Mouse (Mus musculus) ES-Bruce4 (cell line): Measurements from ENCODE around the gene Ms4a6b. TPM values are rescaled to one million over a fixed set of nuclear protein-coding genes. Genes with fewer than 3 reads are reported as not detected.
"Not testable (repeated sequence)": the region's sequence is repeated elsewhere in the genome, so short reads cannot be mapped to it uniquely, and the experiment has no call there.

Experiments used
- H3K27ac ChIP-seq: 2 replicates; pipeline ENCODE4 v1.5.1; 2012; ENCODE audit warnings: low read length, inconsistent platforms; ENCODE audit not compliant: insufficient read depth
- H3K27me3 ChIP-seq: 2 replicates; pipeline ENCODE4 v1.6.1; 2012; ENCODE audit warnings: mild to moderate bottlenecking, low read length, inconsistent platforms; ENCODE audit not compliant: control insufficient read depth, poor library complexity, insufficient read depth, severe bottlenecking
- H3K36me3 ChIP-seq: 2 replicates; pipeline ENCODE4 v1.6.1; 2012; ENCODE audit warnings: inconsistent platforms, mild to moderate bottlenecking, low read length, moderate library complexity; ENCODE audit not compliant: control insufficient read depth, poor library complexity, insufficient read depth, severe bottlenecking
- H3K4me1 ChIP-seq: one replicate; pipeline ENCODE4 v1.8.1; 2011; ENCODE audit warnings: low read length; ENCODE audit not compliant: control insufficient read depth, insufficient read depth
- H3K4me3 ChIP-seq: 2 replicates; pipeline ENCODE4 v1.5.1; 2011; ENCODE audit warnings: low read depth, mild to moderate bottlenecking, low read length
- H3K9ac ChIP-seq: 2 replicates; pipeline ENCODE4 v1.6.1; 2012; ENCODE audit warnings: low read depth, mild to moderate bottlenecking, inconsistent platforms; ENCODE audit not compliant: poor library complexity, severe bottlenecking
- H3K9me3 ChIP-seq: replicated peaks from 2 replicates; pipeline ENCODE4 v1.6.1; 2012; ENCODE audit warnings: mild to moderate bottlenecking, low read length, inconsistent platforms; ENCODE audit not compliant: control insufficient read depth, poor library complexity, insufficient read depth, severe bottlenecking
- CTCF ChIP-seq: IDR thresholded peaks from one replicate; pipeline ENCODE4 v1.8.1; 2011; ENCODE audit warnings: low read depth, low read length
- EP300 ChIP-seq: IDR thresholded peaks from 2 replicates; pipeline ENCODE4 v1.6.1; 2011; ENCODE audit warnings: low read depth, low read length; ENCODE audit not compliant: insufficient read depth
- POLR2A ChIP-seq: IDR thresholded peaks from one replicate; pipeline ENCODE4 v1.8.1; 2011; ENCODE audit warnings: low read length; ENCODE audit not compliant: insufficient read depth
- polyA plus RNA-seq: library from polyadenylated mRNA; stranded (reverse); fragments of >200 nt; gene quantifications from 2 replicates; pipeline ENCODE4 v1.2.4, GENCODE M21; 2011; ENCODE audit warnings: low read depth; ENCODE audit not compliant: missing spikeins, insufficient read depth, insufficient read length

Ms4a6b gene
- polyA plus RNA-seq = not detected in 2 replicates

- Histone ChIP-seq H3K36me3 (no peaks in the 10 kb centered on the region), H3K9ac (no peak within 1 kb of the TSS), H3K9me3 (no peaks in the 10 kb centered on the region), H3K27me3 (no peaks in the 10 kb centered on the region), H3K4me3 (no peak within 1 kb of the TSS), H3K27ac (no peak within 1 kb of the TSS), H3K4me1 (no peaks in the 10 kb centered on the region)
- TF ChIP-seq EP300 = no peak
- no peak for TF ChIP-seq POLR2A
- no peak for TF ChIP-seq CTCF
Measured at GRCm38 (mm10) chr19:11516246-11516645, at the start of gene Ms4a6b. Ms4a6b (plus strand) TSS chr19:11516512.

GRCm38 (mm10) chr19:11468361-11468760 lies 48.0 kb upstream of the Ms4a6b start:
- H3K36me3 ChIP-seq, H3K4me1 ChIP-seq, H3K9ac ChIP-seq, H3K9me3 ChIP-seq, H3K27ac ChIP-seq, H3K4me3 ChIP-seq, H3K27me3 ChIP-seq: not testable (repeated sequence)

GRCm38 (mm10) chr19:11469215-11469614 lies 47.1 kb upstream of the Ms4a6b start, which contains the start of gene Ms4a6c:
Ms4a6c (plus strand) TSS chr19:11469366.
- not testable (repeated sequence) for H3K36me3 ChIP-seq, H3K9ac ChIP-seq, H3K27me3 ChIP-seq, H3K4me3 ChIP-seq, H3K27ac ChIP-seq, H3K4me1 ChIP-seq, H3K9me3 ChIP-seq

- Histone ChIP-seq H3K27me3 (no peaks in the 10 kb centered on the region), H3K4me1 (no peaks in the 10 kb centered on the region), H3K27ac (no peak overlapping the region), H3K9me3 (no peaks in the 10 kb centered on the region), H3K36me3 (no peaks in the 10 kb centered on the region), H3K4me3 (no peak overlapping the region), H3K9ac (no peak overlapping the region)
- TF ChIP-seq POLR2A (no peak), EP300 (no peak), CTCF (no peak)
Measured at GRCm38 (mm10) chr19:11479714-11480113, 36.6 kb upstream of the Ms4a6b start.

- TF ChIP-seq POLR2A = no peak
- TF ChIP-seq CTCF = no peak
- no peak for TF ChIP-seq EP300
- Histone ChIP-seq H3K9ac (no peak overlapping the region), H3K4me3 (no peak overlapping the region), H3K9me3 (no peaks in the 10 kb centered on the region), H3K36me3 (no peaks in the 10 kb centered on the region), H3K27ac (no peak overlapping the region), H3K27me3 (no peaks in the 10 kb centered on the region), H3K4me1 (no peaks in the 10 kb centered on the region)
Measured at GRCm38 (mm10) chr19:11482684-11483083, 33.6 kb upstream of the Ms4a6b start.

GRCm38 (mm10) chr19:11483941-11484340 lies 32.4 kb upstream of the Ms4a6b start:
- Histone ChIP-seq H3K27ac (no peak overlapping the region), H3K4me1 (no peaks in the 10 kb centered on the region), H3K9ac (no peak overlapping the region), H3K9me3 (no peaks in the 10 kb centered on the region), H3K27me3 (no peaks in the 10 kb centered on the region), H3K4me3 (no peak overlapping the region), H3K36me3 (no peaks in the 10 kb centered on the region)
- TF ChIP-seq EP300 (no peak), CTCF (no peak), POLR2A (no peak)

DNA sequence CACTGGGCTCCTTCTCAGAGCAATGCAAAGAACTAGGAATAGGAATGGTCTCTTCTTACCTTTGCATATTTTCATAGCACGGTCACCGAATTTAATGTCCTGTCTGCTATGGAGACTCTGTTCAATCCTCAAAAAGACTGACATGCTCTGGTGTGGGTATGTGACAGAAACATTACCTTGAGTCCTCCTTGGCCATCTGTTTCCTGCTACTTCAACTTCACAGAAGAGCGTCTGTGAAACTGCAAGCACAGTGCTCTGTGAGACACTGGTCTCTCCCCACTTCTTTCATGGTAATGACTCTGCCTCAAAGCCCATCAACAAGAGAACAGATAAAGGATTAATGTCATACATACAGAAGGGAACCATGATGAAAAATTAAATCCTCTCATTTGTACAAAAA lies 31.9 kb upstream of the Ms4a6b start:
- Histone ChIP-seq H3K4me3 (no peak overlapping the region), H3K4me1 (no peaks in the 10 kb centered on the region), H3K9me3 (no peaks in the 10 kb centered on the region), H3K27ac (no peak overlapping the region), H3K9ac (no peak overlapping the region), H3K36me3 (no peaks in the 10 kb centered on the region), H3K27me3 (no peaks in the 10 kb centered on the region)
- TF ChIP-seq POLR2A (no peak), EP300 (no peak), CTCF (no peak)
